Mouse (Mus musculus): ENCODE measurements around the gene Ppfibp2.

GRCm38 (mm10) chr7:107618028-107618992, 23.3 kb downstream of the Ppfibp2 start:
- TF ChIP-seq CTCF (IDR thresholded peaks at IDR 0.05; ENCODE audit: low read depth) (no peak), EP300 (IDR thresholded peaks at IDR 0.05; ENCODE audit: low read depth) (no peak)
